Mouse (Mus musculus) neural tube, embryonic 11.5 days (tissue): Measurements from ENCODE around the gene Cyp24a1. TPM values are rescaled to one million over a fixed set of nuclear protein-coding genes. Genes with fewer than 3 reads are reported as not detected.
"Not testable (repeated sequence)": the region's sequence is repeated elsewhere in the genome, so short reads cannot be mapped to it uniquely, and the experiment has no call there.

Experiments used
- ATAC-seq: fragments of 200-750 bp; cut with Nextera tagmentation; 2 replicates; pipeline ENCODE4 v1.8.0; 2017; ENCODE audit warnings: moderate number of reproducible peaks, mild to moderate bottlenecking, moderate TSS enrichment, moderate library complexity; ENCODE audit not compliant: insufficient read depth, low FRiP score, low TSS enrichment
- DNase-seq: peaks from one replicate; pipeline ENCODE4 v3.0.0-alpha.2; 2015; ENCODE audit warnings: low spot score
- H3K27ac ChIP-seq: fragments of 300-500 bp; sonication (generic); 2 replicates; pipeline ENCODE4 v1.5.1; 2014; ENCODE audit warnings: low read depth, mild to moderate bottlenecking, low read length
- H3K27me3 ChIP-seq: fragments of 300-500 bp; sonication (generic); 2 replicates; pipeline ENCODE4 v1.6.1; 2014; ENCODE audit warnings: mild to moderate bottlenecking, low read length, mixed read lengths; ENCODE audit not compliant: control insufficient read depth, insufficient read depth
- H3K36me3 ChIP-seq: fragments of 300-500 bp; sonication (generic); 2 replicates; pipeline ENCODE4 v1.6.1; 2014; ENCODE audit warnings: mild to moderate bottlenecking, low read length, moderate library complexity, mixed read lengths; ENCODE audit not compliant: control insufficient read depth, insufficient read depth
- H3K4me1 ChIP-seq: fragments of 300-500 bp; sonication (generic); 2 replicates; pipeline ENCODE4 v1.6.1; 2014; ENCODE audit warnings: low read length, mixed read lengths; ENCODE audit not compliant: control insufficient read depth, insufficient read depth
- H3K4me2 ChIP-seq: fragments of 300-500 bp; sonication (generic); 2 replicates; pipeline ENCODE4 v1.6.1; 2014; ENCODE audit warnings: low read depth, mild to moderate bottlenecking, moderate library complexity
- H3K4me3 ChIP-seq: fragments of 300-500 bp; sonication (generic); 2 replicates; pipeline ENCODE4 v1.5.1; 2014; ENCODE audit warnings: low read depth, low read length
- H3K9ac ChIP-seq: fragments of 300-500 bp; sonication (generic); 2 replicates; pipeline ENCODE4 v1.6.1; 2014; ENCODE audit warnings: mild to moderate bottlenecking, low read length
- H3K9me3 ChIP-seq: fragments of 300-500 bp; sonication (generic); 2 replicates; pipeline ENCODE4 v1.6.1; 2016; ENCODE audit warnings: low read length; ENCODE audit not compliant: control insufficient read depth
- WGBS: fragments of 180-500 bp; shearing (Covaris S2); extraction: QIAGEN DNeasy Blood & Tissue Kit; methylation state at CpG from one replicate; pipeline ENCODE4 v1.1.7; 2014; 5-methylcytosine and 5-hydroxymethylcytosine counted together
- polyA plus RNA-seq: library from polyadenylated mRNA; unstranded; fragments of >200 nt; fragmentation: Nextera tagmentation; extraction: Ambion mirVana; gene quantifications from 2 replicates; pipeline ENCODE4 v1.2.1, GENCODE M21; 2014

Gene Cyp24a1
- polyA plus RNA-seq, 1 experiment from 2014 or later = not detected

- Histone ChIP-seq H3K27me3 (no peaks in the 10 kb centered on the region), H3K27ac (no peak overlapping the region), H3K9me3 (no peaks in the 10 kb centered on the region), H3K4me3 (no peak overlapping the region), H3K9ac (no peak overlapping the region), H3K4me2 (no peak overlapping the region), H3K36me3 (no peaks in the 10 kb centered on the region), H3K4me1 (peaks cover 1% of the 10 kb centered on the region; the same call in 1 of the 2 replicates)
- DNase-seq (no peak), ATAC-seq (no peak)
- 50% methylated on average over 2 of the region's 4 CpGs for WGBS
These were observed 32.1 kb downstream of the Cyp24a1 start for GRCm38 (mm10) chr2:170464817-170465216.

- 61% methylated on average over 7 of the region's 7 CpGs for WGBS
These were observed 35.3 kb downstream of the Cyp24a1 start for GRCm38 (mm10) chr2:170461652-170462051.

GRCm38 (mm10) chr2:170459805-170460204 is 37.1 kb downstream of the Cyp24a1 start:
- DNase-seq = peak; percentile 31
- no peak overlapping the region for H3K4me2 ChIP-seq
- no peaks in the 10 kb centered on the region for H3K9me3 ChIP-seq
- H3K9ac ChIP-seq = no peak overlapping the region
- H3K4me3 ChIP-seq = no peak overlapping the region
- H3K36me3 ChIP-seq = no peaks in the 10 kb centered on the region
- 29% methylated on average over 9 of the region's 9 CpGs for WGBS
- H3K27me3 ChIP-seq = no peaks in the 10 kb centered on the region
- H3K4me1 ChIP-seq = peaks cover 5% of the 10 kb centered on the region; the same call in 1 of the 2 replicates
- ATAC-seq = no peak
- no peak overlapping the region for H3K27ac ChIP-seq

More at GRCm38 (mm10) chr2:170461652-170462051, 35.3 kb downstream of the Cyp24a1 start:
- no peak for DNase-seq
- ATAC-seq = no peak
- Histone ChIP-seq H3K4me2 (no peak overlapping the region), H3K4me3 (no peak overlapping the region), H3K9me3 (no peaks in the 10 kb centered on the region), H3K27ac (no peak overlapping the region), H3K4me1 (peaks cover 5% of the 10 kb centered on the region; the same call in 1 of the 2 replicates), H3K27me3 (no peaks in the 10 kb centered on the region), H3K36me3 (no peaks in the 10 kb centered on the region), H3K9ac (no peak overlapping the region)

GRCm38 (mm10) chr2:170459183-170459582 is 37.8 kb downstream of the Cyp24a1 start:
- Histone ChIP-seq H3K9me3 (no peaks in the 10 kb centered on the region), H3K4me3 (no peak overlapping the region), H3K4me1 (peaks cover 5% of the 10 kb centered on the region; the same call in 1 of the 2 replicates), H3K4me2 (no peak overlapping the region), H3K9ac (no peak overlapping the region), H3K27ac (no peak overlapping the region), H3K36me3 (no peaks in the 10 kb centered on the region), H3K27me3 (no peaks in the 10 kb centered on the region)
- DNase-seq (no peak), ATAC-seq (no peak)
- 57% methylated on average over 10 of the region's 10 CpGs for WGBS

GRCm38 (mm10) chr2:170453809-170454208 is 43.1 kb downstream of the Cyp24a1 start:
- H3K36me3 ChIP-seq, H3K27ac ChIP-seq, H3K4me1 ChIP-seq, H3K9me3 ChIP-seq, H3K4me2 ChIP-seq, H3K9ac ChIP-seq, H3K27me3 ChIP-seq, DNase-seq, H3K4me3 ChIP-seq, ATAC-seq: not testable (repeated sequence)
- 48% methylated on average over 3 of the region's 4 CpGs for WGBS

- Histone ChIP-seq H3K4me1 (no peaks in the 10 kb centered on the region), H3K27me3 (no peaks in the 10 kb centered on the region), H3K36me3 (no peaks in the 10 kb centered on the region), H3K9me3 (no peaks in the 10 kb centered on the region), H3K27ac (no peak overlapping the region), H3K9ac (no peak overlapping the region), H3K4me2 (no peak overlapping the region), H3K4me3 (no peak overlapping the region)
- DNase-seq (peak; percentile 86), ATAC-seq (peak; percentile 35; the same call in 1 of the 2 replicates)
- WGBS = 13% methylated on average over 9 of the region's 9 CpGs
These were observed 46.0 kb downstream of the Cyp24a1 start for GRCm38 (mm10) chr2:170450933-170451332.

GRCm38 (mm10) chr2:170447651-170448050 is 49.3 kb downstream of the Cyp24a1 start:
- no peak for ATAC-seq
- Histone ChIP-seq H3K9ac (no peak overlapping the region), H3K4me1 (no peaks in the 10 kb centered on the region), H3K9me3 (no peaks in the 10 kb centered on the region), H3K4me3 (no peak overlapping the region), H3K36me3 (no peaks in the 10 kb centered on the region), H3K27me3 (no peaks in the 10 kb centered on the region), H3K27ac (no peak overlapping the region), H3K4me2 (no peak overlapping the region)
- DNase-seq = no peak
- 64% methylated on average over 10 of the region's 10 CpGs for WGBS

- no peak overlapping the region for H3K27ac ChIP-seq
- H3K9ac ChIP-seq = no peak overlapping the region
- H3K4me1 ChIP-seq = no peaks in the 10 kb centered on the region
- no peaks in the 10 kb centered on the region for H3K36me3 ChIP-seq
- ATAC-seq (no peak), DNase-seq (no peak)
- H3K27me3 ChIP-seq = no peaks in the 10 kb centered on the region
- H3K9me3 ChIP-seq = no peaks in the 10 kb centered on the region
- H3K4me2 ChIP-seq = no peak overlapping the region
- no peak overlapping the region for H3K4me3 ChIP-seq
- 81% methylated on average over 5 of the region's 5 CpGs for WGBS
These were observed 50.0 kb downstream of the Cyp24a1 start for GRCm38 (mm10) chr2:170446843-170447383.

GRCm38 (mm10) chr2:170445861-170446260 is 51.1 kb downstream of the Cyp24a1 start:
- H3K9ac ChIP-seq = no peak overlapping the region
- no peak overlapping the region for H3K4me2 ChIP-seq
- H3K36me3 ChIP-seq = no peaks in the 10 kb centered on the region
- WGBS = 92% methylated on average over 5 of the region's 5 CpGs
- DNase-seq = no peak
- no peak overlapping the region for H3K27ac ChIP-seq
- no peaks in the 10 kb centered on the region for H3K9me3 ChIP-seq
- H3K4me3 ChIP-seq = no peak overlapping the region
- ATAC-seq = no peak
- no peaks in the 10 kb centered on the region for H3K27me3 ChIP-seq
- no peaks in the 10 kb centered on the region for H3K4me1 ChIP-seq
